Mouse (Mus musculus) cortical plate, adult 2 months (tissue): ENCODE measurements around the gene Ankrd6.

Source experiments
- CTCF ChIP-seq: fragments of 200-500 bp; IDR thresholded peaks from 2 replicates; pipeline ENCODE4 v1.5.1; 2011; ENCODE audit warnings: mild to moderate bottlenecking, control low read depth, low read length; ENCODE audit not compliant: insufficient read depth; ENCODE audit errors: extremely low read depth
- POLR2A ChIP-seq: fragments of 200-500 bp; IDR thresholded peaks from 2 replicates; pipeline ENCODE4 v1.6.1; 2011; ENCODE audit warnings: mild to moderate bottlenecking, low read length, control low read depth; ENCODE audit not compliant: insufficient read depth; ENCODE audit errors: extremely low read depth

GRCm38 (mm10) chr4:32881001-32881400, 69.6 kb downstream of the Ankrd6 start:
- TF ChIP-seq CTCF, result no peak
- TF ChIP-seq POLR2A, result no peak
